Mouse (Mus musculus) layer of hippocampus, adult 11-12 months (tissue): Measurements from ENCODE around the gene Rasgrp2.
A peak's percentile ranks its signal among the peaks of the same experiment; 100 is the strongest.

Experiments
- DNase-seq: peaks from one replicate; pipeline ENCODE4 v3.0.0; 2022; ENCODE audit warnings: low spot score

The Rasgrp2 gene

GRCm38 (mm10) chr19:6407816-6408510 is 8.8 kb downstream of the Rasgrp2 start:
- DNase-seq: no peak

DNA sequence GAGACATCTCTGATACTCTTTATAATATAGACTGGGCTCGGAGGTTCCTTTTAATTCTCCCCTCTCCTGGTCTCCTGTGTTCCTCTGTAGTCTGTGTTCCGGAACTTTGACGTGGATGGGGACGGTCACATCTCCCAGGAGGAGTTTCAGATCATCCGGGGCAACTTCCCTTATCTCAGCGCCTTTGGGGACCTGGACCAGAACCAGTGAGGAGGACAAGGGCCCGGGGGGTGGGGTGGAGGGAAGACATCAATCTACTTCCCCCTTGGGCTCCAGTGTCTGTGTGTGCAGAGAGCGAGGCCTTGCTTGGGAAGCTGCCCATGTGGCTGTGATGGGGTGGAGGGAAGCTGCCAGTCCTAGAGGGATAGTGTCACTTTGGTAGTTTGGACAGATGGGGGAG is 9.6 kb downstream of the Rasgrp2 start:
- no peak for DNase-seq

- DNase-seq: no peak
Measured at GRCm38 (mm10) chr19:6409176-6409575, 10.0 kb downstream of the Rasgrp2 start.

DNA sequence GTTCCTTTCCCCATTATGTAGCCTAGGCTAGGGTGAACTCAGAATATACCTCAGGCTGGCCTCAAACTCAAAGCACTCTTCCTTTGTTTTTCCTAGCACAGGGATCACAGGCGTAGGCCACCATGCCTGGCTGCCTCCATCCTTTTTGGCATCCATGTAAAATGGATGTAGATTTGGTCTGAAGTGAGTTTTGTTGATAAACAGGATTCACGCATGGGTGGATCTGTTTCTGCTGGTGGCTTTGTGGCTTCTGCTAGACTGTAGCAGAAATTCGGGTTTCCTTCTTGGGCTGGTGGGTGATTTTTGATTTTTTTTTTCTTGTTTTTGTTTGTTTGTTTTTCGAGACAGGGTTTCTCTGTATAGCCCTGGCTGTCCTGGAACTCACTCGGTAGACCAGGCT is 10.8 kb downstream of the Rasgrp2 start:
- DNase-seq: no peak

DNA sequence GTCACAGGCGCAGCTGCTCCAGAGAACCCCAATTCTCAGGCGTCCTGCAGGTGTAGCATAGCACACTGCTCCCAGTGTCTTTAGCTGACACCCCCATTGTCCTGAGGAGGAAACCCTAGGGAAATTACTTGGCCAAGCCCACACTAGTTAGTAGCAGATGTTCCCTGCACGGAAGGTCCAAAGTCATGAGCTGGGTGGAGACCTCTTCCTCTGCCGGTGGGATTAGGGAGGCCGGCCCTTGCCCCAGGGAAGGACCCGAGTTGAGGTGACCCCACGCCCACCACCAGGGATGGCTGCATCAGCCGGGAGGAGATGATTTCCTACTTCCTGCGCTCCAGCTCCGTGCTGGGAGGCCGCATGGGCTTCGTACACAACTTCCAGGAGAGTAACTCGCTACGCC is 13.7 kb downstream of the Rasgrp2 start:
- no peak for DNase-seq

DNA sequence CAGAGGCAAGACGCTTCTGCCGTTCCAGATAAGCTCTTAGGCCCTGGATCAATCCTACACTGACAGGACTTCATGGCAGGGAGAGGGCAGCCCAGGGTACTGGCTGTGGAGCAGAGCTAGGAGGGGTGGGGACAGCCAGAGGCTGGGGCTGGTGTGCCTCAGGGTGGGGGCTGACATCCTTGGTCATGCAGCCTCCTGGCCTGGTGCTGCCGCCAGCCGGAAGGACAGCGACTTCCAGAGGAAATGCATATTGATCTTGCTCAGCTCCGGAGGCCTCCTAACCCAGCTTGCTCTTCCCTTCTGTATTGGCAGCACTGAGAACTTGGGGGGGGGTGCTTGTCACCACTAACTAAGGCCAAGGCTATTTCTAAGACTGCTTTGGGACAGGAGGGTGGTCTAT is 16.3 kb downstream of the Rasgrp2 start:
- DNase-seq: no peak

DNA sequence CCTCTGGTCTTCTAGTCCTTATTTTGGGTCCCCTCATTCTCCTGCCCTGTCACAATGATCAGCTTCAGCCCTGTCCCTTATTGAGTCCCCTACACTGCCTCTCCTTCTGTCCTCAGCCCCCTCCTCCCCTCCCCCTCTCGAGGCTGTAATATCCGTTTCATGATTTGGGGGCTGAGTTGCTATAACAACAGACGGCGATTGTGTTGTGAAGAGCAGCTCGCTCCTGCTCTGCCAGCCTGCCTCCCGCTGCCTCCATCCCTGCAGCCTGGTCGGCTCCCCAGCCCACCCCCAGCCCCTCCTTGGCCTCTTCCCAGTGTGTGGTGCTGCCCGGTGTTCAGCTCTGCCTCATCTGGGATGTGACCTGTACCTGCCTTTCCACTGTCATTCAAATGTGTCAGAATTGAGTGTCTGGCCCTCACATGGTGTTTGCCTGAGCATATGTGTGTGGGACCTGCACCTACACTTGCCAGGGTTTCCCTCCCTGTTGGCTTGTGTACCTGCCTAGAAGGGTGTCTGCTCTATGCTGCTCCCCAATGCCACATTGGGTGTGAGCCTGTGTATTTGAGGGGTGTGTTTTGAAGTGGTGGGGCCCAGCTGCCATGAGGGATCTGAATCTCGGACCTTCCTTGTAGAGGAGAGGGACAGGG is 17.1 kb downstream of the Rasgrp2 start:
- DNase-seq: no peak

- no peak for DNase-seq
Measured at GRCm38 (mm10) chr19:6416894-6417761, 18.0 kb downstream of the Rasgrp2 start.

GRCm38 (mm10) chr19:6418233-6418879 is 19.2 kb downstream of the Rasgrp2 start, which contains the start of gene Nrxn2:
TSS of gene Nrxn2 (plus strand) at chr19:6418731.
- peak; percentile 94 for DNase-seq

- DNase-seq: no peak
Measured at GRCm38 (mm10) chr19:6418984-6419692, 20.0 kb downstream of the Rasgrp2 start.

DNA sequence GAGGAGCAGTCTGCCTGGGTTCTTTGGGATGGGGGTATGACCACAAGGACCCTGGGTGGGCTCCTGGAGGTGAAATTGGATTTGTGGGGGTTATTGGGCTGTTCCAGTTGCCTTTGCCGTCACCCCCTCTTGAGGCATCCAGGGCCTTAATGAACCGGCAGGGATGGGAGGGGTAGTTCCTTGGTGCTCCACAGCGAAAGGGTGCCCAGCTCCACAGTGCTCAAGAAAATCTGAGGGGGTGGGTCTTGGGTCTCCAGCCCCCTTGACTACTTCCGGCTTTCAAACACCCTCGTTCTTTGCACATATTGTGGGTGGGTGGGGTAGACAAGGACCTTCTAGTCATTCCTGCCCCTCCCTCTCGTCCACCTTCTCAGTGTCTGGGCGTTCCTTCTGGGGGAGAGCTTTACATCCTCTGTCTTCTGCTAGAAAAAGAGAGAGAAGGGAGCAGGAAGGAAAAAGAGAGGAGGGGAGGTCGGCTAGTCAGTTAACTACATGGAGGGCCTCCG is 20.7 kb downstream of the Rasgrp2 start:
- no peak for DNase-seq

DNA sequence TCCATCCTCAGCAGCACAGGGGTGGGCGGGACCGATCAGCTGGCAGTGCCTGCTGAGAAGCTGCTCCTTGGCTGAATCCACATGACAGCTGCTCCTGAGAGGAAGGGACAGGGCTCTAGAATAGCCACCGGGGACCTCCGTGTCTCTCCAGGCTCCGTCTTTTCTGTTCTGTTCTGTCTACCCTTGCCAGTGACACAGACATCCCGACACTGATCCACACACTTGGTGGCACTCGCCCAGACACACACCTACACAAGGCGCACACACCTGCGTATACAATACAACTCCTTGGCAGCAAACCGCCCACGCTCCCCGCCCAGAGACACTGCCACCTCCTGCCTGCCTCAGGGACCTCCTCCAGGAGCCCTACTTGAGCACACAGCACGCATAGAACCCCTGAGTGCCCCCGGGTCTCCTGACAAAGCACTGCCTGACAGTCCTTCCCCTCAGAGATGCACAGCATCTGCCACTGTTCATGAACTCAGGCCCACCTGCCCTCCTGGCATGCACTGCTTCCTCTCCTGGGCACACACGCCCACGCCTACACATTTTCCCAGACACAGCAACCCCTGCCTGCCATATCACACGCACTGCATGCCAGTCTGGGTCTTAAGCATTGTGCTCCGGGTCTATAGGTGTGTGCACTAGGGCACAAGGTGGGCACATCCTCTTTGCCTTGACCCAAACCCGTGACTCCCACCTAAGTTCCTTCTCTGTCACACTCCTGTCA is 21.5 kb downstream of the Rasgrp2 start:
- no peak for DNase-seq

GRCm38 (mm10) chr19:6421211-6421590 is 22.1 kb downstream of the Rasgrp2 start:
- DNase-seq: no peak

DNA sequence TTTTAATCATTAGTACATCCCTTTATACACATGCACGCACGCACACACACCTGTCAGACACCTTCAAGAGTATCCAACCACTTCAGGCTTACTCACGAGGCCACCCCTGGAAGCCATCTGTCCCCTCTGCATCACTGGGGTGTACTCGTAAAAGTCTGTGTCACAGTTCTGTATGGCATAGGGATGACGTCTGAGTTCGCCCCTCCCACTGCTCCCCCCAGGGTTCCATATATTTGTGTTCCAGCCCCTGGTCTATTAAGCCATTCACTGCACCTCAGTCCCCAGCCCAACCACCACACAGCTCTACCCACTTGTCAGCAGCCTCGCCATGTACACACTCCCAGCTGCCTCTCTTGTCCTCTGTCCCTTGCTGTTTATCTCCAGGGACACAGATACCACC is 22.9 kb downstream of the Rasgrp2 start:
- no peak for DNase-seq

DNA sequence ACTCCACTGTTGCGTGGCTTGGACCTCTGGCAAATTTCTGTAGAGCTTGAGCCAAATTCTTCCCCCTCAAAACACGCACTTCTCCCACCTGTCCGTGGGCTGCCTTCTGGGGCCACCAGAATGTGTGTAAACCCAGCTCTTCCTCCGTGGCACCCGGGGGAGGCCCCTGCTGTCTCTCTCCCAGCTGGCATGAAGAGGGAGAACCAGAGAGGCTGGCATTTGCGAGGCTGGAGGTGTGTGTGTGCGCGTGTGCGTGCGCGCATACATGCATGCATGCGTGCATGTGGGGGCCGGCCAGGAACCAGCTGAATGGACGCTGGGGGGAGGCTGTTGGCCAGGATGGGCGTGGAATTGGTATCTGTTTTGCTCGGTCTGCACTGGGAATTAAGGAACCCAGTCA is 24.1 kb downstream of the Rasgrp2 start:
- DNase-seq: peak; percentile 70

DNA sequence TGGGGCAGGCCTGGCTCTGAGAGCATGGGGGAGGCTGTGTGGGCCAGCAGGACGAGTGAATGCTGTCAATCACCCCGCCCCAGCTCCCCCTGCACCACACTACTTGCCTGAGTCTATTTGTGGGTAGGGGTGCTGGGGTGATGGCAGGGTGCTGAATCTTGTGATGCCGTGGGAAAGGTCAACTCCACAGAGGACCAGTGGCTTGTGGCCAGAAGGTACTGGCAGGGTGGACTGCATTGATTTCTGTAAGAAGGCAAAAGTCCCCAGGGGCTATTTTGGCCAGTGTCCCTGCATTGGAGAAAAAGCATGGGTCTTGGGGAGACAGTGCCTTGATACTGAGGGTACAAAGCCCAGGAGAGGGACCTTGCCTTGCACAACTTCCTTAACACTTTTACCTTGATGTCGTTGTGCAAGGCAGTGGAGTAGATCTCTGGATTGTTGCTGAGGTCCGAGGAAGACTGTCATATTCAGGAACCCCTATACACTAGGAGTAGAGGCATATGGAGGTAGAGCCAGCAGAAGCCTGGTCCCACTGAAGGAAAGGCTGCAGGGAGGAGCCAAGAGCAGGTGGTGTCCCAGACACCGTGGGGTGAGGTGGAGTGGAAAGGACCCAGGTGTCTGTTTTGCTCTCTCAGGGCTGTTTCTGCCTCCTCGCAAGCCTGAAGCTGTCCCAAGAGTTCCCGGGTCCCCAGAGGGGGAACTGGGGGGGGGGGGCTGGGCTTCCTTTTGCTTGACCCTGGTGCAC is 25.2 kb downstream of the Rasgrp2 start:
- DNase-seq: no peak

- DNase-seq: no peak
Measured at GRCm38 (mm10) chr19:6425595-6425994, 26.5 kb downstream of the Rasgrp2 start.

- DNase-seq: no peak
Measured at GRCm38 (mm10) chr19:6426703-6427500, 27.8 kb downstream of the Rasgrp2 start.
